Mouse (Mus musculus): ENCODE data around the gene Cep112. TPM values are rescaled to one million over a fixed set of nuclear protein-coding genes. Genes with fewer than 3 reads are reported as not detected.

Cep112 gene
- polyA plus RNA-seq, 1 experiment from 2014 or later = 12.4 TPM

- no peaks in the 10 kb centered on the region for H3K36me3 ChIP-seq
- no peaks in the 10 kb centered on the region for H3K4me1 ChIP-seq
- no peak overlapping the region for H3K4me2 ChIP-seq (replicated peaks)
- no peak overlapping the region for H3K4me3 ChIP-seq
- no peak overlapping the region for H3K27ac ChIP-seq
- no peak for ATAC-seq (ENCODE audit: low FRiP score)
- H3K27me3 ChIP-seq = no peaks in the 10 kb centered on the region
- WGBS = 82% methylated on average over 4 of the region's 4 CpGs
- no peak overlapping the region for H3K9ac ChIP-seq
- H3K9me3 ChIP-seq (replicated peaks) = no peaks in the 10 kb centered on the region
Measured at GRCm38 (mm10) chr11:108558544-108558943, 133.6 kb downstream of the Cep112 start.

- Histone ChIP-seq H3K4me3 (no peak overlapping the region), H3K27ac (no peak overlapping the region), H3K27me3 (no peaks in the 10 kb centered on the region), H3K36me3 (no peaks in the 10 kb centered on the region), H3K9me3 (replicated peaks) (no peaks in the 10 kb centered on the region), H3K4me1 (no peaks in the 10 kb centered on the region), H3K4me2 (replicated peaks) (no peak overlapping the region), H3K9ac (no peak overlapping the region)
- ATAC-seq (ENCODE audit: low FRiP score) = no peak
Measured at GRCm38 (mm10) chr11:108559506-108559905, 134.5 kb downstream of the Cep112 start.

GRCm38 (mm10) chr11:108562076-108562475, 137.1 kb downstream of the Cep112 start:
- no peak overlapping the region for H3K27ac ChIP-seq
- no peaks in the 10 kb centered on the region for H3K4me1 ChIP-seq
- H3K9ac ChIP-seq = no peak overlapping the region
- H3K4me2 ChIP-seq (replicated peaks) = no peak overlapping the region
- no peaks in the 10 kb centered on the region for H3K9me3 ChIP-seq (replicated peaks)
- 82% methylated on average over 5 of the region's 5 CpGs for WGBS
- H3K27me3 ChIP-seq = no peaks in the 10 kb centered on the region
- H3K36me3 ChIP-seq = no peaks in the 10 kb centered on the region
- H3K4me3 ChIP-seq = no peak overlapping the region
- no peak for ATAC-seq (ENCODE audit: low FRiP score)

GRCm38 (mm10) chr11:108586551-108587184, 161.7 kb downstream of the Cep112 start:
- Histone ChIP-seq H3K9me3 (replicated peaks) (no peaks in the 10 kb centered on the region), H3K27ac (no peak overlapping the region), H3K4me1 (peaks cover 8% of the 10 kb centered on the region), H3K36me3 (no peaks in the 10 kb centered on the region), H3K4me3 (no peak overlapping the region), H3K9ac (no peak overlapping the region), H3K27me3 (no peaks in the 10 kb centered on the region), H3K4me2 (replicated peaks) (no peak overlapping the region)
- whole genome bisulfite sequencing = 33% methylated on average over 7 of the region's 7 CpGs
- ATAC-seq (ENCODE audit: low FRiP score) = no peak

- H3K27me3 ChIP-seq = no peaks in the 10 kb centered on the region
- no peak overlapping the region for H3K9ac ChIP-seq
- no peaks in the 10 kb centered on the region for H3K4me1 ChIP-seq
- no peak overlapping the region for H3K4me3 ChIP-seq
- H3K27ac ChIP-seq = no peak overlapping the region
- H3K9me3 ChIP-seq (replicated peaks) = no peaks in the 10 kb centered on the region
- ATAC-seq (ENCODE audit: low FRiP score) = no peak
- no peaks in the 10 kb centered on the region for H3K36me3 ChIP-seq
- no peak overlapping the region for H3K4me2 ChIP-seq (replicated peaks)
- WGBS = 75% methylated on average over 5 of the region's 5 CpGs
Measured at GRCm38 (mm10) chr11:108593207-108593958, 168.4 kb downstream of the Cep112 start.

- Histone ChIP-seq H3K9ac (no peak overlapping the region), H3K27ac (no peak overlapping the region), H3K9me3 (replicated peaks) (no peaks in the 10 kb centered on the region), H3K4me2 (replicated peaks) (no peak overlapping the region), H3K4me3 (no peak overlapping the region), H3K4me1 (no peaks in the 10 kb centered on the region), H3K27me3 (no peaks in the 10 kb centered on the region), H3K36me3 (no peaks in the 10 kb centered on the region)
- ATAC-seq (ENCODE audit: low FRiP score) = no peak
- WGBS = 69% methylated on average over 2 of the region's 2 CpGs
Measured at GRCm38 (mm10) chr11:108593959-108594579, 169.1 kb downstream of the Cep112 start.

GRCm38 (mm10) chr11:108605301-108605700, 180.3 kb downstream of the Cep112 start:
- Histone ChIP-seq H3K4me1 (no peaks in the 10 kb centered on the region), H3K36me3 (no peaks in the 10 kb centered on the region), H3K4me2 (replicated peaks) (no peak overlapping the region), H3K9ac (no peak overlapping the region), H3K27me3 (no peaks in the 10 kb centered on the region), H3K4me3 (no peak overlapping the region), H3K27ac (peak overlapping the region; percentile 2; the same call in 1 of the 2 replicates), H3K9me3 (replicated peaks) (no peaks in the 10 kb centered on the region)
- 27% methylated on average over 3 of the region's 3 CpGs for WGBS
- ATAC-seq (ENCODE audit: low FRiP score) = 0 out of 2 replicates have a peak, but pooled peaks have one; percentile 52

GRCm38 (mm10) chr11:108606036-108606435, 181.0 kb downstream of the Cep112 start:
- Histone ChIP-seq H3K4me1 (no peaks in the 10 kb centered on the region), H3K27ac (no peak overlapping the region), H3K36me3 (no peaks in the 10 kb centered on the region), H3K9me3 (replicated peaks) (no peaks in the 10 kb centered on the region), H3K4me3 (no peak overlapping the region), H3K27me3 (no peaks in the 10 kb centered on the region), H3K9ac (no peak overlapping the region), H3K4me2 (replicated peaks) (no peak overlapping the region)
- no peak for ATAC-seq (ENCODE audit: low FRiP score)
- WGBS = 86% methylated on average over 11 of the region's 11 CpGs

- Histone ChIP-seq H3K36me3 (no peaks in the 10 kb centered on the region), H3K4me3 (no peak overlapping the region), H3K27ac (no peak overlapping the region), H3K27me3 (no peaks in the 10 kb centered on the region), H3K9me3 (replicated peaks) (no peaks in the 10 kb centered on the region), H3K4me1 (no peaks in the 10 kb centered on the region), H3K9ac (no peak overlapping the region), H3K4me2 (replicated peaks) (no peak overlapping the region)
- ATAC-seq (ENCODE audit: low FRiP score) = no peak
Measured at GRCm38 (mm10) chr11:108606836-108607235, 181.8 kb downstream of the Cep112 start.

GRCm38 (mm10) chr11:108620628-108621433, 195.8 kb downstream of the Cep112 start:
- H3K27ac ChIP-seq = peak overlapping the region; percentile 35; the same call in 1 of the 2 replicates
- WGBS = 73% methylated on average over 7 of the region's 7 CpGs
- peaks cover 10% of the 10 kb centered on the region; the same call in 1 of the 2 replicates for H3K4me1 ChIP-seq
- no peak for ATAC-seq (ENCODE audit: low FRiP score)
- no peaks in the 10 kb centered on the region for H3K9me3 ChIP-seq (replicated peaks)
- no peaks in the 10 kb centered on the region for H3K27me3 ChIP-seq
- H3K4me2 ChIP-seq (replicated peaks) = no peak overlapping the region
- no peaks in the 10 kb centered on the region for H3K36me3 ChIP-seq
- H3K9ac ChIP-seq = no peak overlapping the region
- no peak overlapping the region for H3K4me3 ChIP-seq

- Histone ChIP-seq H3K4me2 (replicated peaks) (no peak overlapping the region), H3K9me3 (replicated peaks) (no peaks in the 10 kb centered on the region), H3K4me1 (peaks cover 10% of the 10 kb centered on the region; the same call in 1 of the 2 replicates), H3K27me3 (no peaks in the 10 kb centered on the region), H3K9ac (no peak overlapping the region), H3K4me3 (no peak overlapping the region), H3K27ac (peak overlapping the region; percentile 35; the same call in 1 of the 2 replicates), H3K36me3 (no peaks in the 10 kb centered on the region)
- WGBS = 79% methylated on average over 9 of the region's 9 CpGs
- ATAC-seq (ENCODE audit: low FRiP score) = no peak; the same call in 1 of the 2 replicates
Measured at GRCm38 (mm10) chr11:108621434-108621901, 196.5 kb downstream of the Cep112 start.

All from hindbrain, embryonic 12.5 days (tissue).